Mouse (Mus musculus) MEL (cell line): ENCODE results near the gene Rnf215. TPM values are rescaled to one million over a fixed set of nuclear protein-coding genes. Genes with fewer than 3 reads are reported as not detected.
A peak's percentile ranks its signal among the peaks of the same experiment; 100 is the strongest.

Experiments
- DNase-seq: peaks from one replicate; pipeline ENCODE4 v3.0.0; 2011; ENCODE audit warnings: low read depth, low spot score
- H3K27ac ChIP-seq: 2 replicates; pipeline ENCODE4 v1.5.1; 2012; ENCODE audit warnings: low read depth, mild to moderate bottlenecking, control low read depth, low read length, moderate library complexity; ENCODE audit not compliant: control insufficient read depth
- H3K27me3 ChIP-seq, 2 experiments: fragments of 150-350 bp in 1 of 2; sonication (generic) in 1 of 2; 2 replicates each; pipeline ENCODE4 v1.6.1; 2012; ENCODE audit warnings: low read length in 2 of 2, mild to moderate bottlenecking in 2 of 2, improper control_type of control experiment in 1 of 2, moderate library complexity in 1 of 2; ENCODE audit not compliant: insufficient read depth in 2 of 2, control insufficient read depth in 1 of 2
- H3K36me3 ChIP-seq, 2 experiments: 2 replicates each; pipeline ENCODE4 v1.6.1; 2012 to 2014; ENCODE audit warnings: low read length in 2 of 2, improper control_type of control experiment in 1 of 2, inconsistent platforms in 1 of 2, mild to moderate bottlenecking in 1 of 2; ENCODE audit not compliant: insufficient read depth in 2 of 2, control insufficient read depth in 1 of 2
- H3K4me1 ChIP-seq, 2 experiments: fragments of 150-350 bp in 1 of 2; sonication (generic) in 1 of 2; 2 replicates each; pipeline ENCODE4 v1.6.1; 2012; ENCODE audit warnings: low read length in 2 of 2, improper control_type of control experiment in 1 of 2, mild to moderate bottlenecking in 1 of 2; ENCODE audit not compliant: insufficient read depth in 2 of 2, control insufficient read depth in 1 of 2
- H3K4me3 ChIP-seq, 2 experiments: fragments of 150-350 bp in 1 of 2; sonication (generic) in 1 of 2; 2 replicates each; pipeline ENCODE4 v1.5.1; 2012; ENCODE audit warnings: low read depth in 2 of 2, low read length in 2 of 2, mild to moderate bottlenecking in 2 of 2, moderate library complexity in 2 of 2, control low read depth in 1 of 2, improper control_type of control experiment in 1 of 2; ENCODE audit not compliant: control insufficient read depth in 1 of 2, insufficient read depth in 1 of 2
- H3K79me2 ChIP-seq: 2 replicates; pipeline ENCODE4 v1.6.1; 2012; ENCODE audit warnings: mild to moderate bottlenecking, low read length, moderate library complexity; ENCODE audit not compliant: control insufficient read depth, poor library complexity, insufficient read depth
- H3K9ac ChIP-seq: 2 replicates; pipeline ENCODE4 v1.6.1; 2012; ENCODE audit warnings: low read depth, mild to moderate bottlenecking, control low read depth, low read length, moderate library complexity; ENCODE audit not compliant: control insufficient read depth, poor library complexity, severe bottlenecking
- H3K9me3 ChIP-seq: fragments of 150-350 bp; sonication (generic); replicated peaks from 2 replicates; pipeline ENCODE4 v1.6.1; 2012; ENCODE audit warnings: mild to moderate bottlenecking, low read length, improper control_type of control experiment, moderate library complexity; ENCODE audit not compliant: insufficient read depth
- CHD1 ChIP-seq: IDR thresholded peaks from 2 replicates; pipeline ENCODE4 v1.6.1; 2012; ENCODE audit warnings: low read depth, mild to moderate bottlenecking, inconsistent platforms, low read length, improper control_type of control experiment
- CHD2 ChIP-seq: IDR thresholded peaks from 2 replicates; pipeline ENCODE4 v1.6.1; 2011; ENCODE audit warnings: low read length, improper control_type of control experiment
- CTCF ChIP-seq, 3 experiments: IDR thresholded peaks in 2 of 3; conservative IDR thresholded peaks in 1 of 3; 2 replicates each; pipeline ENCODE4 v1.5.1; 2011 to 2012; ENCODE audit warnings: low read length in 3 of 3, low read depth in 2 of 3, mild to moderate bottlenecking in 2 of 3, improper control_type of control experiment in 1 of 3, inconsistent platforms in 1 of 3, mixed read lengths in 1 of 3, moderate library complexity in 1 of 3; ENCODE audit not compliant: control insufficient read depth in 1 of 3, insufficient read depth in 1 of 3, poor library complexity in 1 of 3, severe bottlenecking in 1 of 3
- ELF1 ChIP-seq: IDR thresholded peaks from 2 replicates; pipeline ENCODE4 v1.6.1; 2014; ENCODE audit warnings: low read depth, mild to moderate bottlenecking, inconsistent platforms, low read length, improper control_type of control experiment, moderate library complexity
- EP300 ChIP-seq, 2 experiments: IDR thresholded peaks; 2 replicates each; pipeline ENCODE4 v1.6.1; 2011; ENCODE audit warnings: improper control_type of control experiment in 2 of 2, low read length in 2 of 2, low read depth in 1 of 2, mild to moderate bottlenecking in 1 of 2
- GABPA ChIP-seq: IDR thresholded peaks from 2 replicates; pipeline ENCODE4 v1.6.1; 2012; ENCODE audit warnings: low read depth, mild to moderate bottlenecking, inconsistent platforms, low read length, improper control_type of control experiment, moderate library complexity
- GATA1 ChIP-seq: IDR thresholded peaks from 2 replicates; pipeline ENCODE4 v1.6.1; 2011; ENCODE audit warnings: low read depth, low read length, improper control_type of control experiment
- HCFC1 ChIP-seq: IDR thresholded peaks from 2 replicates; pipeline ENCODE4 v1.6.1; 2012; ENCODE audit warnings: low read depth, mild to moderate bottlenecking, inconsistent platforms, low read length, improper control_type of control experiment, moderate library complexity
- JUND ChIP-seq: IDR thresholded peaks from 2 replicates; pipeline ENCODE4 v1.6.1; 2011; ENCODE audit warnings: low read depth, mild to moderate bottlenecking, improper control_type of control experiment, low read length
- KAT2A ChIP-seq: conservative IDR thresholded peaks from 2 replicates; pipeline ENCODE4 v1.6.1; 2012; ENCODE audit warnings: low read depth, low read length, improper control_type of control experiment, inconsistent platforms
- MAX ChIP-seq: IDR thresholded peaks from 2 replicates; pipeline ENCODE4 v1.6.1; 2011; ENCODE audit warnings: low read length, improper control_type of control experiment
- MAZ ChIP-seq: IDR thresholded peaks from 2 replicates; pipeline ENCODE4 v1.6.1; 2012; ENCODE audit warnings: low read depth, mild to moderate bottlenecking, inconsistent platforms, low read length, improper control_type of control experiment
- MYB ChIP-seq: IDR thresholded peaks from 2 replicates; pipeline ENCODE4 v1.6.1; 2011; ENCODE audit warnings: mild to moderate bottlenecking, low read depth, low read length, improper control_type of control experiment
- MYC ChIP-seq: IDR thresholded peaks from 2 replicates; pipeline ENCODE4 v1.6.1; 2011; ENCODE audit warnings: low read depth, mild to moderate bottlenecking, low read length, improper control_type of control experiment, moderate library complexity
- NRF1 ChIP-seq: IDR thresholded peaks from 2 replicates; pipeline ENCODE4 v1.6.1; 2014; ENCODE audit warnings: low read depth, mild to moderate bottlenecking, inconsistent platforms, low read length, improper control_type of control experiment, moderate library complexity; ENCODE audit not compliant: poor library complexity, insufficient read depth, severe bottlenecking
- POLR2A ChIP-seq, 2 experiments: IDR thresholded peaks; 2 replicates each; pipeline ENCODE4 v1.6.1; 2011 to 2012; ENCODE audit warnings: low read length in 2 of 2, mild to moderate bottlenecking in 2 of 2, control low read depth in 1 of 2, improper control_type of control experiment in 1 of 2, low read depth in 1 of 2, moderate library complexity in 1 of 2; ENCODE audit not compliant: control insufficient read depth in 1 of 2, insufficient read depth in 1 of 2, poor library complexity in 1 of 2
- POLR2AphosphoS5 ChIP-seq: IDR thresholded peaks from 2 replicates; pipeline ENCODE4 v1.6.1; 2012; ENCODE audit warnings: low read depth, borderline replicate concordance, mild to moderate bottlenecking, inconsistent platforms, low read length, moderate library complexity, mixed read lengths
- RAD21 ChIP-seq: IDR thresholded peaks from 2 replicates; pipeline ENCODE4 v1.6.1; 2011; ENCODE audit warnings: mild to moderate bottlenecking, low read depth, low read length, improper control_type of control experiment
- RCOR1 ChIP-seq: IDR thresholded peaks from 2 replicates; pipeline ENCODE4 v1.6.1; 2012; ENCODE audit warnings: low read depth, mild to moderate bottlenecking, inconsistent platforms, low read length, improper control_type of control experiment
- SIN3A ChIP-seq: IDR thresholded peaks from 2 replicates; pipeline ENCODE4 v1.6.1; 2012; ENCODE audit warnings: low read length, improper control_type of control experiment, inconsistent platforms
- SMC3 ChIP-seq: IDR thresholded peaks from 2 replicates; pipeline ENCODE4 v1.6.1; 2011; ENCODE audit warnings: low read depth, low read length, improper control_type of control experiment
- USF1 ChIP-seq: IDR thresholded peaks from 2 replicates; pipeline ENCODE4 v1.6.1; 2014; ENCODE audit warnings: low read depth, mild to moderate bottlenecking, inconsistent platforms, low read length, improper control_type of control experiment, moderate library complexity
- USF2 ChIP-seq, 2 experiments: IDR thresholded peaks; 2 replicates each; pipeline ENCODE4 v1.6.1; 2011 to 2012; ENCODE audit warnings: improper control_type of control experiment in 2 of 2, low read length in 2 of 2, borderline replicate concordance in 1 of 2, inconsistent platforms in 1 of 2, low read depth in 1 of 2, mild to moderate bottlenecking in 1 of 2; ENCODE audit not compliant: insufficient read depth in 1 of 2
- ZC3H11A ChIP-seq: IDR thresholded peaks from 2 replicates; pipeline ENCODE4 v1.6.1; 2012; ENCODE audit warnings: low read depth, mild to moderate bottlenecking, inconsistent platforms, low read length, improper control_type of control experiment
- ZKSCAN1 ChIP-seq: IDR thresholded peaks from 2 replicates; pipeline ENCODE4 v1.6.1; 2012; ENCODE audit warnings: low read depth, mild to moderate bottlenecking, inconsistent platforms, low read length, improper control_type of control experiment, moderate library complexity
- ZNF384 ChIP-seq: IDR thresholded peaks from 2 replicates; pipeline ENCODE4 v1.6.1; 2012; ENCODE audit warnings: low read depth, mild to moderate bottlenecking, inconsistent platforms, low read length, improper control_type of control experiment
- polyA plus RNA-seq, 2 experiments: library from polyadenylated mRNA; stranded (reverse) in 1 of 2; unstranded in 1 of 2; fragments of >175 nt in 1 of 2; fragments of >200 nt in 1 of 2; gene quantifications; 2 replicates each; pipeline versions ENCODE4 v1.2.1 to v1.2.4; 2012; ENCODE audit warnings: low replicate concordance in 2 of 2, low read depth in 1 of 2; ENCODE audit not compliant: insufficient read length in 2 of 2, insufficient read depth in 1 of 2, missing spikeins in 1 of 2
- total RNA-seq: library from RNA; depleted of rRNA; stranded (reverse); fragments of 300-350 nt; gene quantifications from 2 replicates; pipeline ENCODE4 v1.2.3, GENCODE M21; 2012

Gene Rnf215
- total and polyA plus RNA-seq, 3 experiments: 11.3 to 13.2 TPM; not detected in 1

- Histone ChIP-seq H3K27ac (no peak overlapping the region), H3K4me1 (peaks cover 5 to 10% of the 10 kb centered on the region in 2 experiments; a peak in 3 of 4 replicates), H3K9me3 (no peaks in the 10 kb centered on the region), H3K9ac (no peak overlapping the region), H3K79me2 (peaks cover 6% of the 10 kb centered on the region), H3K36me3 (peaks cover 0 to 4% of the 10 kb centered on the region in 2 experiments; a peak in 1 of 4 replicates), H3K27me3 (no peaks in the 10 kb centered on the region), H3K4me3 (no peak overlapping the region)
- TF ChIP-seq HCFC1: peak; percentile 46; the same call in 1 of the 2 replicates
- no peak for TF ChIP-seq USF1
- peak; percentile 85 for TF ChIP-seq SMC3
- TF ChIP-seq RAD21: peak; percentile 83
- TF ChIP-seq EP300 (IDR thresholded peaks at IDR 0.05; ENCODE audit: low read depth in 1 of 2, low read length in 2 of 2): no peak
- peak; percentile 87 to 94 (median 91) for TF ChIP-seq CTCF (IDR thresholded peaks at IDR 0.05 in 2 of 3, conservative IDR thresholded peaks at IDR 0.05 in 1 of 3; ENCODE audit: control insufficient read depth in 1 of 3, insufficient read depth in 1 of 3, low read depth in 2 of 3, low read length in 3 of 3, poor library complexity in 1 of 3, severe bottlenecking in 1 of 3)
- TF ChIP-seq MAX: 0 out of 2 replicates have a peak, but pooled peaks have one; percentile 23
- peak; percentile 72; the same call in 1 of the 2 replicates for TF ChIP-seq MYC
- TF ChIP-seq ZC3H11A: peak; percentile 79
- DNase-seq: peak; percentile 86
Observed at GRCm38 (mm10) chr11:4133450-4133849, 1.6 kb upstream of the Rnf215 start.

- Histone ChIP-seq H3K9ac (peak overlapping the region; percentile 33), H3K27me3 (no peaks in the 10 kb centered on the region), H3K4me1 (peaks cover 5 to 10% of the 10 kb centered on the region in 2 experiments; a peak in 3 of 4 replicates), H3K9me3 (no peaks in the 10 kb centered on the region), H3K79me2 (peaks cover 6% of the 10 kb centered on the region), H3K27ac (no peak overlapping the region), H3K36me3 (peaks cover 0 to 2% of the 10 kb centered on the region in 2 experiments; a peak in 1 of 4 replicates), H3K4me3 (peak overlapping the region; percentile 41 to 49)
- peak; percentile 79 for DNase-seq
- TF ChIP-seq GABPA: no peak
- no peak for TF ChIP-seq NRF1
- no peak for TF ChIP-seq CHD2
- TF ChIP-seq GATA1: 0 out of 2 replicates have a peak, but pooled peaks have one; percentile 5
- TF ChIP-seq SIN3A: no peak
- no peak for TF ChIP-seq ZNF384
- TF ChIP-seq JUND: no peak
- TF ChIP-seq POLR2AphosphoS5: no peak
- no peak for TF ChIP-seq ZKSCAN1
- no peak for TF ChIP-seq CHD1
- no peak for TF ChIP-seq MYB
- TF ChIP-seq SMC3: no peak
- no peak for TF ChIP-seq USF2 (IDR thresholded peaks at IDR 0.05; ENCODE audit: borderline replicate concordance in 1 of 2, insufficient read depth in 1 of 2, low read depth in 1 of 2, low read length in 2 of 2)
- TF ChIP-seq MAZ: no peak
- no peak for TF ChIP-seq HCFC1
- TF ChIP-seq ELF1: no peak
- TF ChIP-seq CTCF (IDR thresholded peaks at IDR 0.05 in 2 of 3, conservative IDR thresholded peaks at IDR 0.05 in 1 of 3; ENCODE audit: control insufficient read depth in 1 of 3, insufficient read depth in 1 of 3, low read depth in 2 of 3, low read length in 3 of 3, poor library complexity in 1 of 3, severe bottlenecking in 1 of 3): no peak
- no peak for TF ChIP-seq MYC
- TF ChIP-seq MAX: 0 out of 2 replicates have a peak, but pooled peaks have one; percentile 28
- no peak for TF ChIP-seq KAT2A
- no peak for TF ChIP-seq ZC3H11A
- TF ChIP-seq EP300 (IDR thresholded peaks at IDR 0.05; ENCODE audit: low read depth in 1 of 2, low read length in 2 of 2): 0 out of 4 replicates have a peak, but pooled peaks of 1 of the 2 experiments have one; percentile 24
- peak; percentile 56; the same call in 1 of the 2 replicates for TF ChIP-seq RCOR1
- TF ChIP-seq POLR2A (IDR thresholded peaks at IDR 0.05; ENCODE audit: control insufficient read depth in 1 of 2, insufficient read depth in 1 of 2, low read depth in 1 of 2, low read length in 2 of 2, poor library complexity in 1 of 2): no peak
Observed at GRCm38 (mm10) chr11:4134400-4134799, 602 bp upstream of the Rnf215 start.
